Mouse (Mus musculus): Measurements from ENCODE around the gene Fads2.

GRCm38 (mm10) chr19:10144464-10144863, 42.9 kb upstream of the Fads2 start:
- TF ChIP-seq TAL1 (IDR thresholded peaks at IDR 0.05; ENCODE audit: low read length): no peak
- TF ChIP-seq GATA1 (IDR thresholded peaks at IDR 0.05; ENCODE audit: low read length): no peak
